Mouse (Mus musculus): ENCODE measurements around the gene Klrb1a. TPM values are rescaled to one million over a fixed set of nuclear protein-coding genes. Genes with fewer than 3 reads are reported as not detected.
"Not testable (repeated sequence)": the region's sequence is repeated elsewhere in the genome, so short reads cannot be mapped to it uniquely, and the experiment has no call there.

Klrb1a gene
- polyA plus RNA-seq (2015; fragmentation: Nextera tagmentation; extraction: Ambion mirVana): not detected in 2 replicates

GRCm38 (mm10) chr6:128623433-128623832 is at the start of gene Klrb1a:
Gene Klrb1a, minus strand, starts transcription at chr6:128623533.
- not testable (repeated sequence) for H3K36me3 ChIP-seq; H3K9me3 ChIP-seq; H3K4me2 ChIP-seq; H3K9ac ChIP-seq; H3K4me1 ChIP-seq; ATAC-seq (ENCODE audit: insufficient number of reproducible peaks, low FRiP score, low TSS enrichment, low read depth); H3K27ac ChIP-seq; H3K4me3 ChIP-seq; H3K27me3 ChIP-seq
- WGBS: 85% methylated on average over 5 of the region's 5 CpGs

GRCm38 (mm10) chr6:128669936-128670335 is 46.6 kb upstream of the Klrb1a start:
- ATAC-seq (ENCODE audit: insufficient number of reproducible peaks, low FRiP score, low TSS enrichment, low read depth): no peak
- 41% methylated on average over 4 of the region's 4 CpGs for WGBS

GRCm38 (mm10) chr6:128662206-128662605 is 38.9 kb upstream of the Klrb1a start, which contains the start of gene Clec2h:
Gene Clec2h, plus strand, starts transcription at chr6:128662385.
- WGBS: 10% methylated on average over 1 of the region's 1 CpGs
- Histone ChIP-seq H3K9ac (no peak within 1 kb of the TSS), H3K4me1 (no peaks in the 10 kb centered on the region), H3K36me3 (no peaks in the 10 kb centered on the region), H3K27me3 (no peaks in the 10 kb centered on the region), H3K4me3 (no peak within 1 kb of the TSS), H3K27ac (no peak within 1 kb of the TSS), H3K9me3 (no peaks in the 10 kb centered on the region), H3K4me2 (no peak within 1 kb of the TSS)
- no peak for ATAC-seq (ENCODE audit: insufficient number of reproducible peaks, low FRiP score, low TSS enrichment, low read depth)

More at GRCm38 (mm10) chr6:128669936-128670335, 46.6 kb upstream of the Klrb1a start:
- Histone ChIP-seq H3K27me3 (no peaks in the 10 kb centered on the region), H3K9ac (no peak overlapping the region), H3K27ac (no peak overlapping the region), H3K4me1 (no peaks in the 10 kb centered on the region), H3K36me3 (no peaks in the 10 kb centered on the region), H3K4me3 (no peak overlapping the region), H3K4me2 (no peak overlapping the region), H3K9me3 (no peaks in the 10 kb centered on the region)

- Histone ChIP-seq H3K27ac (no peak overlapping the region), H3K4me3 (no peak overlapping the region), H3K9me3 (no peaks in the 10 kb centered on the region), H3K27me3 (no peaks in the 10 kb centered on the region), H3K9ac (no peak overlapping the region), H3K4me2 (no peak overlapping the region), H3K4me1 (no peaks in the 10 kb centered on the region), H3K36me3 (no peaks in the 10 kb centered on the region)
- ATAC-seq (ENCODE audit: insufficient number of reproducible peaks, low FRiP score, low TSS enrichment, low read depth): no peak
- WGBS: 89% methylated on average over 1 of the region's 1 CpGs
Measured at GRCm38 (mm10) chr6:128661249-128661648, 37.9 kb upstream of the Klrb1a start.

DNA sequence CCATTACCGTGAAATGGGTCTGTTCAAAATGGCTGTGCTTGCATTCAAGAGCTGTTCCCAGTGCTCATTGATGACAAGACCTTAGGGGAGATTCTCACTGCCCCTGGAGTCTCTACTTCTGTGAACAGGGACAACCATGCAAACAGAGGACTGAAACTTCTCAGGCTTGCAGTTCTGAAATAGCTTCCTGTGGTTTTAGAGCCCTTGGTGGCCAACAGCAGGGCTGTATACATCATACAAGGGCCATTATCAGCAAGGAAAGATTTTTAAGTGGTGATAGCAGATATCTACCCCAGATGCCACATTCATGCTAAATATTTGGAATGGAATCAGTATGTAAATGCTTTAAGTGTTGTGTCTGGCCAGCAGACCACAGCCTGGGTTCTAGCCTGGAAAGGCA is 29.6 kb upstream of the Klrb1a start:
- H3K27me3 ChIP-seq: no peaks in the 10 kb centered on the region
- H3K4me1 ChIP-seq: no peaks in the 10 kb centered on the region
- H3K27ac ChIP-seq: no peak overlapping the region
- H3K9me3 ChIP-seq: no peaks in the 10 kb centered on the region
- H3K4me3 ChIP-seq: no peak overlapping the region
- no peak overlapping the region for H3K9ac ChIP-seq
- WGBS: 86% methylated on average over 1 of the region's 1 CpGs
- no peaks in the 10 kb centered on the region for H3K36me3 ChIP-seq
- H3K4me2 ChIP-seq: no peak overlapping the region
- no peak for ATAC-seq (ENCODE audit: insufficient number of reproducible peaks, low FRiP score, low TSS enrichment, low read depth)

- H3K9ac ChIP-seq; H3K9me3 ChIP-seq; H3K27ac ChIP-seq; H3K27me3 ChIP-seq; ATAC-seq (ENCODE audit: insufficient number of reproducible peaks, low FRiP score, low TSS enrichment, low read depth); H3K36me3 ChIP-seq; H3K4me1 ChIP-seq; H3K4me2 ChIP-seq; H3K4me3 ChIP-seq: not testable (repeated sequence)
- WGBS: 84% methylated on average over 4 of the region's 7 CpGs
Measured at GRCm38 (mm10) chr6:128650827-128651226, 27.5 kb upstream of the Klrb1a start.

DNA sequence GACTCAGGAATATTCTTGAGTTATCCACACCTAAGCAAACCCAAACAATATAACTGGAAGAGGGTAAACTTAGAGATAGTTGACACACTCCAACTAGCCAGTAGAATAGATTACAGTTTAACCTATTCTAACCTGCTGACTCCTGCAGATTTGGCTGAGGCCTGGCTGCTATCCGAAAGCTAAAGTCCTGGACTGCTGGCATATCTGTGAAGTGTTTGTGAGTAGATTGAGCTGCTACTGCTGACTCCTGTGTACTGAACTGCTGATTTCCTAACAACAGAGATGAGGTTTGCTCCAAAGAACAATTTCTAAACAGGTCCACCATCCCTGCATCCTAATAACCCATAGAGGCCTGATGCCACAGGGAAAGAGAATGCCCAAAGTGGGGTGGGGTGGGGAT is 26.9 kb upstream of the Klrb1a start:
- Histone ChIP-seq H3K36me3 (no peaks in the 10 kb centered on the region), H3K27ac (no peak overlapping the region), H3K9ac (no peak overlapping the region), H3K4me2 (no peak overlapping the region), H3K4me3 (no peak overlapping the region), H3K9me3 (no peaks in the 10 kb centered on the region), H3K27me3 (no peaks in the 10 kb centered on the region), H3K4me1 (no peaks in the 10 kb centered on the region)
- ATAC-seq (ENCODE audit: insufficient number of reproducible peaks, low FRiP score, low TSS enrichment, low read depth): no peak
- 74% methylated on average over 1 of the region's 1 CpGs for WGBS

DNA sequence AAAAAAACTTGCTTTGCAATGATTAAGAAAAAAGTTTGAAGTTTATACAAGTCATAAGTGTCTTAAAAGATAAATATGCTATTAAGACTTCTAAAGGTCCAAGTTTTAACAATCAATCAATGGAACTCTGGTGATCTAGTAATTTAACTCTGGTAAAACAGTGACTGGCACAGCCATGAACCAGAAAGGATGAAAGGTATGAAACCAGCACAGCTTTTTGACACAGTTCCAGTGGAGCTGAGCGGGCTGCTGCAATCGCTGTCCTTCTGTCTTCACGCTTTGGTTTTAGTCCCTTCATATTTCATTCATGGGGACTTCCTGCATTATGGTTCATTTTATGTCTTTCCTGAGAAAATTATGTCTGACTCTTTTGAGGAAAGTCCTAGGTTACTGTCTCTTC is 26.3 kb upstream of the Klrb1a start:
- 87% methylated on average over 3 of the region's 3 CpGs for WGBS
- Histone ChIP-seq H3K4me3 (no peak overlapping the region), H3K27me3 (no peaks in the 10 kb centered on the region), H3K4me2 (no peak overlapping the region), H3K9ac (no peak overlapping the region), H3K27ac (no peak overlapping the region), H3K4me1 (no peaks in the 10 kb centered on the region), H3K36me3 (no peaks in the 10 kb centered on the region), H3K9me3 (no peaks in the 10 kb centered on the region)
- no peak for ATAC-seq (ENCODE audit: insufficient number of reproducible peaks, low FRiP score, low TSS enrichment, low read depth)

DNA sequence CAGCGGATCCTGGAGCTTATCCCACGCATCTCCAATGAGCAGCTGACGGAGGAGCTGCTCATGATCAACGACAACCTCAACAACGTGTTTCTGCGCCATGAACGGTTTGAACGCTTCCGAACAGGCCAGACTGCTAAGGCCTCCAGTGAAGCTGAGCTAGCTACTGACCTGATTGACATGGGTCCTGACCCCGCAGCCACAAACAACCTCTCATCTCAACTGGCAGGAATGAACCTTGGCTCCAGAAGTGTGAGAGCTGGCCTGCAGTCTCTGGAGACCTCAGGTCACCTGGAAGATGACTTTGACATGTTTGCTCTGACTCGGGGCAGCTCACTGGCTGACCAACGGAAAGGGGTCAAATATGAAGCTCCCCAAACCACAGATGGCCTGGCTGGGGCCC is 22.4 kb upstream of the Klrb1a start:
- not testable (repeated sequence) for H3K9ac ChIP-seq; H3K36me3 ChIP-seq; H3K27me3 ChIP-seq; H3K27ac ChIP-seq; H3K9me3 ChIP-seq; ATAC-seq (ENCODE audit: insufficient number of reproducible peaks, low FRiP score, low TSS enrichment, low read depth); H3K4me1 ChIP-seq; H3K4me2 ChIP-seq; H3K4me3 ChIP-seq
- WGBS: 89% methylated on average over 12 of the region's 12 CpGs

DNA sequence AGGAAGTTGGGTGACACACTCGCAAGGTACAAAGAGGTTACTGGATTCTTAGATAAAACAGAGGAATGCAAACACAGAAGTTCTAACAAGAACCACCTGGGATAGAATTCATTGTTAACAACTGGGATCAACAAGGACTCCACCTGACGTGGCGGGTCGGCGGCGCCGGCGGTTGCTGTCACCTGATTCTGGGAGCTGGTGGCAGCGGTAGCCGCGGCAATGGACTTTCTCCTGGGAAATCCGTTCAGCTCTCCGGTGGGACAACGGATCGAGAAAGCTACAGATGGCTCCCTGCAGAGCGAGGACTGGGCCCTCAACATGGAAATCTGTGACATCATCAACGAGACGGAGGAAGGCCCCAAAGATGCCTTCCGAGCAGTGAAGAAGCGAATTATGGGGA is 21.4 kb upstream of the Klrb1a start:
- not testable (repeated sequence) for ATAC-seq (ENCODE audit: insufficient number of reproducible peaks, low FRiP score, low TSS enrichment, low read depth); H3K9ac ChIP-seq; H3K27ac ChIP-seq; H3K27me3 ChIP-seq; H3K4me1 ChIP-seq; H3K36me3 ChIP-seq; H3K9me3 ChIP-seq; H3K4me3 ChIP-seq; H3K4me2 ChIP-seq
- 95% methylated on average over 20 of the region's 20 CpGs for whole genome bisulfite sequencing

DNA sequence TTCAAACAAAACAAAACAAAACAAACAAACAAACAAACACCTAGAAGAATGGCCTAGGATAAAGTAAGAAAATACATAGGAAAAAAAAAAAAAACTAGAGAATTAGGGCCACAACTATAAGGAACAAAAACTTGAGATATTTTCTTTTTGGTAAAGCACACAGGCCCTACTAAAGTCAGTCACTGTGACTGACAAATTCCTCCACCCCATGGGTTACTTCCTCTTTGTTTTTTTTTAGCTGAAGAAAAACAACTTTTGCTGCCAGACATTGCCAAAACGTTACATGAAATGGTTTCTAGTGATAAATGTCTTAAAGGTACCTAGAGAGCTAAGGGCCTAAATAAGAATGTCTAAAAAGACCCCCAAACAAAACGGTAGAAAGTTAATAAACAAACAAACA is 20.7 kb upstream of the Klrb1a start:
- no peak overlapping the region for H3K27ac ChIP-seq
- 57% methylated on average over 2 of the region's 2 CpGs for WGBS
- no peaks in the 10 kb centered on the region for H3K27me3 ChIP-seq
- no peak overlapping the region for H3K9ac ChIP-seq
- H3K9me3 ChIP-seq: no peaks in the 10 kb centered on the region
- no peak for ATAC-seq (ENCODE audit: insufficient number of reproducible peaks, low FRiP score, low TSS enrichment, low read depth)
- H3K4me3 ChIP-seq: no peak overlapping the region
- no peaks in the 10 kb centered on the region for H3K4me1 ChIP-seq
- no peak overlapping the region for H3K4me2 ChIP-seq
- no peaks in the 10 kb centered on the region for H3K36me3 ChIP-seq

- Histone ChIP-seq H3K4me1 (no peaks in the 10 kb centered on the region), H3K9ac (no peak overlapping the region), H3K36me3 (no peaks in the 10 kb centered on the region), H3K4me2 (no peak overlapping the region), H3K4me3 (no peak overlapping the region), H3K27me3 (no peaks in the 10 kb centered on the region), H3K9me3 (no peaks in the 10 kb centered on the region), H3K27ac (no peak overlapping the region)
- WGBS: 71% methylated on average over 2 of the region's 2 CpGs
- no peak for ATAC-seq (ENCODE audit: insufficient number of reproducible peaks, low FRiP score, low TSS enrichment, low read depth)
Measured at GRCm38 (mm10) chr6:128641116-128641716, 17.9 kb upstream of the Klrb1a start.

GRCm38 (mm10) chr6:128640673-128641072 is 17.3 kb upstream of the Klrb1a start:
- Histone ChIP-seq H3K27ac (no peak overlapping the region), H3K36me3 (no peaks in the 10 kb centered on the region), H3K9ac (no peak overlapping the region), H3K4me3 (no peak overlapping the region), H3K4me1 (no peaks in the 10 kb centered on the region), H3K4me2 (no peak overlapping the region), H3K27me3 (no peaks in the 10 kb centered on the region), H3K9me3 (no peaks in the 10 kb centered on the region)
- WGBS: 94% methylated on average over 1 of the region's 1 CpGs
- ATAC-seq (ENCODE audit: insufficient number of reproducible peaks, low FRiP score, low TSS enrichment, low read depth): no peak
